Mouse (Mus musculus) olfactory bulb, adult 2 months (tissue): ENCODE data around the gene Cflar. TPM values are rescaled to one million over a fixed set of nuclear protein-coding genes. Genes with fewer than 3 reads are reported as not detected.
A peak's percentile ranks its signal among the peaks of the same experiment; 100 is the strongest.
"Not testable (repeated sequence)": the region's sequence is repeated elsewhere in the genome, so short reads cannot be mapped to it uniquely, and the experiment has no call there.

Source experiments
- H3K27ac ChIP-seq: fragments of 200-500 bp; 2 replicates; pipeline ENCODE4 v1.5.1; 2012; ENCODE audit warnings: low read depth, low read length; ENCODE audit not compliant: insufficient read depth
- H3K4me1 ChIP-seq: fragments of 200-500 bp; 2 replicates; pipeline ENCODE4 v1.6.1; 2012; ENCODE audit warnings: low read length; ENCODE audit not compliant: control insufficient read depth, insufficient read depth
- H3K4me3 ChIP-seq: fragments of 200-500 bp; 2 replicates; pipeline ENCODE4 v1.5.1; 2012; ENCODE audit warnings: mild to moderate bottlenecking, low read depth, low read length, moderate library complexity; ENCODE audit not compliant: insufficient read depth
- CTCF ChIP-seq: fragments of 200-500 bp; IDR thresholded peaks from 2 replicates; pipeline ENCODE4 v1.5.1; 2012; ENCODE audit warnings: low read depth, mild to moderate bottlenecking, low read length, moderate library complexity; ENCODE audit not compliant: insufficient read depth
- POLR2A ChIP-seq: fragments of 200-500 bp; IDR thresholded peaks from 2 replicates; pipeline ENCODE4 v1.6.1; 2012; ENCODE audit warnings: mild to moderate bottlenecking, low read depth, low read length, moderate library complexity; ENCODE audit not compliant: insufficient read depth
- WGBS: fragments of 180-500 bp; shearing (Covaris S2); methylation state at CpG from one replicate; pipeline ENCODE4 v1.1.7; 2018; 5-methylcytosine and 5-hydroxymethylcytosine counted together
- polyA plus RNA-seq: library from polyadenylated mRNA; stranded (reverse); fragments of >200 nt; gene quantifications from 2 replicates; pipeline ENCODE4 v1.2.4, GENCODE M21; 2012; ENCODE audit warnings: low replicate concordance; ENCODE audit not compliant: missing spikeins, insufficient read depth, insufficient read length

Gene Cflar
- polyA plus RNA-seq, 1 experiment, result not detected

DNA sequence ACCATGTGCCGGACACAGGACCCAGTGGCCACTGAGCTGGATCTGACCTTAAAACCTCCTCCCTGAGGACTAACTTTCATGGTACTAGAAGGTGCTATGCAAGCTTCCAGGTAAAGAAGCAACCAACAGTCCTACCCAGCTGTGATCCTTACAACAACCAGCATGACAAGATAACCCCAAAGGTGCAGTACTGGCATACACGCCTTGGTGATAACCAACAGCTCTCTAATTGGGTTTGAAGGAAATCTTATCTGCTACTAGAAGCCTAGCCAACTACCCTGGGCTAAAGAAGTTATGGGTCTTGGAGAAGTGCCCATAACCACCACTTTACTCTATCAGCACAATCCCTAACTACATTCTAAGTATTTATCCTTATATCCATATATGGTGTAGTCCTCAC is 75.0 kb downstream of the Cflar start:
- no peak overlapping the region for H3K4me3 ChIP-seq
- no peak for TF ChIP-seq CTCF
- TF ChIP-seq POLR2A, result no peak
- no peaks in the 10 kb centered on the region for H3K4me1 ChIP-seq
- no peak overlapping the region for H3K27ac ChIP-seq
- 97% methylated on average over 2 of the region's 2 CpGs for WGBS

DNA sequence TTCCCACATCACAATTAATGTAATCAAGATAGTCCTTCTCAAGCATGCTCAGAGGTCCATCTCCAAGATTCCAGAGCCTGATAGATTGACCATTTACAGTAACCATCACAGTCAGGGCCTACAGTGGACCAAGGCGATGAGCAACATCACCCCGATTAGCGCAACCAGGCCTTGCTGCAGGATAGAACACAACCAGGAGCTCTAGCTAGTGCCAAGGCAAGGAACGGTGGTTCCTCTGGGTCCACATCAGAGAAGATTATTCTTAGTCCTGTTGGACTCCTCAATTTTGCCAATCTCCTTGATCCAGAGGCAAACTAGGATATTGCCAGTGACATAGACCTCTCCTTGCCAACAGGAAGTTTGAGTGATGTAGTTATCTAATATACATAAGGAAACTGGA is 77.1 kb downstream of the Cflar start:
- Histone ChIP-seq H3K4me1 (no peaks in the 10 kb centered on the region), H3K4me3 (no peak overlapping the region), H3K27ac (no peak overlapping the region)
- TF ChIP-seq CTCF (no peak), POLR2A (no peak)
- 97% methylated on average over 4 of the region's 4 CpGs for WGBS

DNA sequence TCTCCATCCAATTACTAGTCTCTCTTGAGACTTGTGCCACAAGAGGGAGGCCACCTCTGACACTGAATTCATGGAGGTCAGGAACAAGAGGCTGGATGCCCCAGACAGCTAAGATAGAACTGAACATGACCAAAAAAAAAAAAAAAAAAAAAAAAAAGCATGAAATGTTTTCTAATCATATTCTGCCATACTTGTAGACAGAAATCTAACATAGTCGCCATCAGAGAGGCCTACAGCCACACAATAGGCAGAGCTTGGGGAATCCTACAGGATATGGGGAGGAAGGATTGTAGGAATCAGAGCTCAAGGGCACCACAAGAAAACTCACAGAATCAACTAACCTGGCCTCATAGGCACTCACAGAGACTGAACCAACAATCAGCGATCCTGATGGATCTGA is 83.4 kb downstream of the Cflar start:
- no peak overlapping the region for H3K27ac ChIP-seq
- H3K4me3 ChIP-seq, result no peak overlapping the region
- H3K4me1 ChIP-seq, result peaks cover 9% of the 10 kb centered on the region
- TF ChIP-seq POLR2A (no peak), CTCF (no peak)
- 69% methylated on average over 2 of the region's 2 CpGs for WGBS

DNA sequence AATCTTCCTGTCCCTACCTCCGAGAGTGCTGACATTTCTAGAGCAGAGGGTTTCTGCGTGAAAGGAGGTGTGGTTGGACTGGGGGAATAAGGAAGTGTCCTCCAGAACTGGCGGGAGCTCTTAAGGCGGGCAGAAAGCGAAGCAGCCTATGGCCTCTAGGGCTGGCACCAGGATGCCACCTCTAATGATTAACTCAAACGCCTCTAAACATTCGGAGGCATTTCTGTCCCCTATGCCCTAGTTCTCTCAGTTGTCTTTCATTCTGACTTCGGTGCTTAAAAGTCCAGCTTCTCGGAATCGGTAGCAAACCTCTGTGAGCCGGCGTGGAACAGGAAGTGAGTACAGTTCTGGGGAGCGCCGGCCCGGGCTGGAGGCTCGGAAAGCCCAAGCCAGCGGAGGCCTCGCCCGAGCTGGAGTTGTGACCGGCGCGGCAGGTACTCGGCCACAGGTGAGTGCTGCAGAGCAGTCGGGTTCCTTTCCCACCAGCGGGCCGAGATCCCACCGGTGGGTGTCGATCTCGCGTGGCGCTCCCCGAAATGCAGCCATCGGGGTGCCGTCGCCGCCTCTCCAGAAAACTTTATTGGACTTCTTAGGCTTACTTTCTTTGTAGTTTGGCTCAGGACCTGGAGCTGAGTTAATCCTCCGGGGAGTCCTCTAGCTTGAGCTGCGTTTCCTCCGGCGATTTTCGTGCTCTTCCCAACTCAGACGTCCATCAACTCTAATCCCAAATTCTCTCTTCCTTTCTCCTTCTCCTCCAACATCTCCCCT is 84.2 kb downstream of the Cflar start, which contains the start of gene Casp8:
Casp8 (plus strand) TSS at position 84 of the 768 bp plus-strand sequence.
- no peak within 1 kb of the TSS for H3K27ac ChIP-seq
- H3K4me3 ChIP-seq, result peak within 1 kb of the TSS; percentile 51
- H3K4me1 ChIP-seq, result peaks cover 9% of the 10 kb centered on the region
- WGBS, result 5% methylated on average over 42 of the region's 42 CpGs
- no peak for TF ChIP-seq POLR2A
- no peak for TF ChIP-seq CTCF

DNA sequence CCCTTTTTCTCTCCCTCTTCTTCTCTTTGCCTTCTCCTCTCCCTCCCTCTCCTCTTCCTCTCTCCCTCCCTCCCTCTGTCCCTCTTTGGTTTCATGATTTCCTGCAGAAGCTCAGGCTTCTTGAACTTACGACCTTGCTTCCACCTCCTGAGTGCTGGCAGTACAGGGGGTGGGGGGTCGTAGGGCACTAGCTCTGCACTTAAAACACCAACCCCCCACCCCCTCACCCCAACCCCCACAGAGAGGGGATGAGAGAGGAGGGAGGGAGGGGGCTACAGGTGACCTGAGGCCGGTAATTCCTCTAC is 84.7 kb downstream of the Cflar start:
- peak overlapping the region; percentile 51 for H3K4me3 ChIP-seq
- 17% methylated on average over 3 of the region's 3 CpGs for WGBS
- no peak overlapping the region for H3K27ac ChIP-seq
- no peak for TF ChIP-seq CTCF
- TF ChIP-seq POLR2A, result no peak
- H3K4me1 ChIP-seq, result peaks cover 9% of the 10 kb centered on the region

DNA sequence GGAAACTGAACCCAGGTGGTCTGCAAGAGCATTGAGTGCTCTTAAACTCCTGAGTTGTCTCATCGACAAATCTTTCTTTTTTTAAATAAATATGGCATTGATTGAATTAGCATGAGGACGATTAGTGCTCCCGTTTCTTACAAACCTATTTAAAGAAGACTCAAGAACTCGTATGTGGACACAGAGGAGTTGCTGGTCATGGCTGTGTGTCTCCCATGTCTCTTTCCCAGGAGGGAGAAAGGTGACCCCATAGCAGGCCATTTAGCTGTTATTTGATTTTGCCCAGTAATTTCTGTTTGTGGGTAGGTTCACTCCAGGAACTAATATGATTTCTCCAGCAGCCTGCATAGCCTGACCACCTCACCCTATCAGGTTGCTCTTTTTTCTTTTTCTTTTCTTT is 85.5 kb downstream of the Cflar start:
- TF ChIP-seq POLR2A, result no peak
- no peak for TF ChIP-seq CTCF
- no peak overlapping the region for H3K27ac ChIP-seq
- peaks cover 9% of the 10 kb centered on the region for H3K4me1 ChIP-seq
- 82% methylated on average over 4 of the region's 4 CpGs for WGBS
- H3K4me3 ChIP-seq, result no peak overlapping the region

DNA sequence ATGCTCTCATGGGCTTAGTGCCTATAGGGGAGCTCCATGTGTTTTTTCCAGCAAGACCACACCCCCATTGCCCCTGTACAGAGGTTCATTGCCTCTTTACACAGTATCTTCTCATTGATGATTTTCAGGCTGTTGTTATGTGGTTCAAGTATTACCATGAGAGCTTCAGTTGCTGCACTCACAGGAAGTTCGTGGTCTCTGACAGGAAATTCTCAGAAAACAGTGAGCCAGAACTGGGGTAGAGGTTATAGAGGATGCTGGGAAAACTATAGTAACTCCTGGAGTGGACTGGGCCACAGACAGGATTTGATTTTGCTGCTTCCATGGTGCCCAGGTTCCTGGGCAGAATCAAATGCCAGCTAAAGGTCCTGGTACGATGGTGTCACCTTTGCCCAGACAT is 86.1 kb downstream of the Cflar start:
- 76% methylated on average over 2 of the region's 2 CpGs for WGBS
- no peak overlapping the region for H3K27ac ChIP-seq
- H3K4me3 ChIP-seq, result no peak overlapping the region
- TF ChIP-seq POLR2A, result no peak
- TF ChIP-seq CTCF, result no peak
- peaks cover 9% of the 10 kb centered on the region for H3K4me1 ChIP-seq

DNA sequence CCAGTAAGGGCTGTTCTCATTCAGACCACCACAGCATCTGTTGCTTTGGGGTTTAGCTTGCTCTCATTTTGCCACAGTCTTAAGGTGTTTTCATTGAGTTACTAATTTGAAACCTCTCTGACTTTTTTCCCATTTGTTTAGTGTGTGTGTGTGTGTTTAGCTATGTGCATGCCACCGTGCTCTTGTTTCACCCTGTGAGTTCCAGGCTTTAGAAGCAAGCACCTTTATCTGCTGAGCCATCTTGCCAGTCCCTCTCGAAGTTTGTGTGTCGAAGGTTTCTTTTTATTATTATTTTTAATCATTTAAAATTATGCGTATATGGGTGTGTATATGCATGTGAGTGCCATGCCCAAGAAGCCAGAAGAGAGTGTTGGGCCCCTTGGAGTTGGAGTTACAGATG is 87.6 kb downstream of the Cflar start:
- 95% methylated on average over 4 of the region's 4 CpGs for WGBS
- peaks cover 9% of the 10 kb centered on the region for H3K4me1 ChIP-seq

DNA sequence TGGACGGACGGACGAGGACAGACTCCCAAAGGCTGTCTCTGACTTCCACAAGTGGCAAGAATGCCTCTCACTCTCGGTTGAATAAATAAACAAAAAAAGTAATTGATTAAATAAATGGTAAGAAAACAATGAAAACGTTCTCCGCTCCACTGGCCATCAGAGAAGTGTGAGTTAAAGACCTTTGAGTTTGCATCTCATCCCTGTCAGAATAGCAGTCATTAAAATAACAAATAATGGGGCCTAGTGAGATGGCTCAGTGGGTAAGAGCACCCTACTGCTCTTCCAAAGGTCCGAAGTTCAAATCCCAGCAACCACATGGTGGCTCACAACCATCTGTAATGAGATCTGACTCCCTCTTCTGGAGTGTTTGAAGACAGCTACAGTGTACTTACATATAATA is 89.3 kb downstream of the Cflar start:
- H3K27ac ChIP-seq, H3K4me1 ChIP-seq, H3K4me3 ChIP-seq: not testable (repeated sequence)
- WGBS, result 74% methylated on average over 7 of the region's 7 CpGs

More for the DNA sequence above, 87.6 kb downstream of the Cflar start:
- Histone ChIP-seq H3K4me3 (no peak overlapping the region), H3K27ac (no peak overlapping the region)
- no peak for TF ChIP-seq POLR2A
- no peak for TF ChIP-seq CTCF

DNA sequence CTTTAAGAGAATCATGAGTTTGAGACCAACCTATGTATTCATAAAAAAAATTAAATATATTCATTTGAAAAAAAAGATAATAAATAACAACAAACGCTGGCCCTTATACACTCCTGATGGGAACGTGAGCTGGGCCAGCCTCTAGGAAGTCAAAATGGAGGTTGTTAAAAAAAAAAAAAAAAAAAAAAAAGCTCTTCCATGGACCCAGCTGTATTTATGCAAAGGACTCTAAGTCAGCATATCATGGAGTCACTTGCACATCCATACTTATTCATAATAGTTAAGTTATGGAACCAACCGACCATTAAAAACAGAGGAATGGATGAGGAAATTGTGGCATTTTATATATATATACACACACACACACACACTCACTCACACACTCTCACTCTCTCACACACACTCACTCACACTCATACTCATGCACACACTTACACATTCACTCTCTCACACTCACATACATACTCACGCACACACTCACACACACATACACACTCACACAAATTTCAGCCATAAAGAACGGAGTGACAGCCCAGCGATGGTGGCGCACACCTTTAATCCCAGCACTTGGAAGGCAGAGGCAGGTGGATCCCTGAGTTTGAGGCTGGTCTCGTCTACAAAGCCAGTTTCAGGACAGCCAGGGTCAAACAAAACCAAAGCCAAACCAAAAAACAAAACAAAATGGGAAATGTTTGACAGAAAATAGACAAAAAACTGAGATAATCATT is 90.4 kb downstream of the Cflar start:
- 93% methylated on average over 8 of the region's 8 CpGs for WGBS
- TF ChIP-seq POLR2A (no peak), CTCF (no peak)
- Histone ChIP-seq H3K4me3 (no peak overlapping the region), H3K4me1 (no peaks in the 10 kb centered on the region), H3K27ac (no peak overlapping the region)
